Mouse (Mus musculus) cortical plate, adult 2 months (tissue): ENCODE measurements at regions not wholly inside any gene's neighbourhood (a gene's known extent, or its start where the extent isn't known, plus 50 kb on each side); places are given as distances from the start of the nearest gene placed in this dataset.

ENCODE experiments used
- CTCF ChIP-seq: fragments of 200-500 bp; IDR thresholded peaks from 2 replicates; pipeline ENCODE4 v1.5.1; 2011; ENCODE audit warnings: mild to moderate bottlenecking, control low read depth, low read length; ENCODE audit not compliant: insufficient read depth; ENCODE audit errors: extremely low read depth
- POLR2A ChIP-seq: fragments of 200-500 bp; IDR thresholded peaks from 2 replicates; pipeline ENCODE4 v1.6.1; 2011; ENCODE audit warnings: mild to moderate bottlenecking, low read length, control low read depth; ENCODE audit not compliant: insufficient read depth; ENCODE audit errors: extremely low read depth

GRCm38 (mm10) chr4:154749996-154750395, 82.3 kb upstream of the Actrt2 start:
- no peak for TF ChIP-seq CTCF
- TF ChIP-seq POLR2A = no peak
